Mouse (Mus musculus): ENCODE results near the gene Tfeb.

The Tfeb gene

GRCm38 (mm10) chr17:47832501-47833028 is 95.7 kb downstream of the Tfeb start:
- peak in 1 of 2 experiments; percentile 13 for DNase-seq (ENCODE audit: low spot score in 2 of 2)

DNA sequence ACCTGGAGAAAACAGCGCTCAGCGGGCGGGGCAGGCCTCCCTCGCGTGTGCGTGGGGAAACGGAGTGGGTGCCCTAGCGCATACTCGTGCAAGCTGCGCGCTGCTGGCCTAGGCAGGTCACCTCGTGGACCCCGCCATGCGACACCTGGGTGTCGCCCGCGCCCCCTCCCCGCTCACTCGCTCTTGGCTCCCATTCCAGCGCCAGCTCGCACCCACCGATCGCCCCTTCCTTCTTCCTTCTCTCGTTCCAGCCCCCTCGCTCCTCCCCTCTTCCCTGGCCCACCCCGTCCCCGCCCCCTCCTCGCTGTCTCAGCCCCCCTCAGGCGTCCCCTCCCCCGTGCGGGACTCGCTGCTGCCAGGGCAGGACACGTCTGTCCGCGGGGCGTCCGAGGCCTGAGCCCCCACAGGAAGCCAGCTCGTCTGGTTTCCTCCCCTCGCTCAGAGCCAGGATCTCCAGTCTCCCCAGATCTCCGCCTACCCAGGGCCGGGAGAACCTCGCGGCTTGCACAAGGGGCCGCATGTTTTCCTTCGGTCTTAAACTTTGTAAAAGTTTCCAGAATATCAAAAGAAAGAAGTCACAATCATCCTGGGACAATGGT is 96.3 kb downstream of the Tfeb start:
- DNase-seq (ENCODE audit: low spot score in 2 of 2): peak; percentile 16 to 36

GRCm38 (mm10) chr17:47833628-47834481 is 97.0 kb downstream of the Tfeb start:
- peak in 1 of 2 experiments; percentile 13 for DNase-seq (ENCODE audit: low spot score in 2 of 2)

- peak; percentile 52 to 63 for DNase-seq (ENCODE audit: low spot score in 2 of 2)
Observed at GRCm38 (mm10) chr17:47834482-47834767, 97.6 kb downstream of the Tfeb start, which contains the start of gene Mdfi. Gene Mdfi (minus strand): TSS chr17:47834691.

- no peak for DNase-seq (ENCODE audit: low spot score in 2 of 2)
Observed at GRCm38 (mm10) chr17:47837808-47838207, 101.0 kb downstream of the Tfeb start.

DNA sequence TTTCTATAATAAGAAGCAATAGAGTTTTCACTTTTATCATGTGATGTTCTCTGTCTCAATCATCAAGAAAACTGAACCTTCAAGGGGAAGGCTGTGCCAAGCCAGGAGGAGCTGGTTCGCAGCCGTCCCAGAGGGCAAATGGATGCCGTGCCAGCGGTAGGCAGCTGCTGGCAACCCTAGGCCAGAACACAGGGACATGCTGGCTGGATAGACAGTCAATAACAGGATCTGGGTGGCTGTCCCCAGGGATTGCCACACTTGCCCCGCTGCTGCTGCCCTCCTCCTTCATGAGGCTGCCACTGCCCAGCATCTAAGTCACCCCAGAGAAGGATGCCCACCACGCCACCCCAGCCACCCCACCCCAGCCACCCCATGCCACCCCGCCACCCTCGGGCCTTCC is 104.7 kb downstream of the Tfeb start:
- DNase-seq (ENCODE audit: low spot score in 2 of 2): peak in 1 of 2 experiments; percentile 25
